Mouse (Mus musculus) thymus, adult 2 months (tissue): ENCODE data around the gene Hoxc9.

ENCODE experiments used
- CTCF ChIP-seq: fragments of 200-500 bp; IDR thresholded peaks from 2 replicates; pipeline ENCODE4 v1.5.1; 2012; ENCODE audit warnings: mild to moderate bottlenecking, control low read depth, low read length, moderate library complexity, borderline replicate concordance; ENCODE audit not compliant: control insufficient read depth, poor library complexity, insufficient read depth; ENCODE audit errors: extremely low read depth
- POLR2A ChIP-seq: fragments of 200-500 bp; IDR thresholded peaks from 2 replicates; pipeline ENCODE4 v1.6.1; 2012; ENCODE audit warnings: mild to moderate bottlenecking, low read length, control low read depth, moderate library complexity; ENCODE audit not compliant: control insufficient read depth, poor library complexity, insufficient read depth; ENCODE audit errors: extremely low read depth

DNA sequence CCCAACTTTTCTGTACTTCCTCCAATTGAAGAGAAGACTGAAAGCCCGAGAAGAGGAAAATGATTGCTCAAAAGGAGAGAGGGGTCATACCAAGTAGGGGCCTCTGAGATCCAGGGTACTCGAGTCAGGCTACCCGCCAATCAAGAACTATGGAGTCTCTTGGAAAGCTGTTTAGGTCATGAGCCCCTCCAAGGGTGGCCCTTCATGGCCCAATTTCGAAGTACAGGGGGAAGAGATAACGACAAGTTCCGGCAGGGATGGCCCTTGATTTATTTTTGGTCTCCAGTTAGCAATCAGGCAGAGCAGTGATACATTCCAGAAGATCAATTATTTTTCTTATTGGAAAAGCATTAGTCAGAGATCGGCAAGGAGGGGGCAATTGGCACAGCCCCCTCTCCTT lies 15.5 kb downstream of the Hoxc9 start:
- TF ChIP-seq POLR2A, result no peak
- TF ChIP-seq CTCF, result no peak
